ENCODE assay signal across 8 mouse cellular contexts in genomic region chr8:46842676-46843181, GRCm38 (mm10).
DNase-seq lines count a peak whose midpoint lies in the region; ATAC-seq and TF ChIP-seq lines count a peak whose summit lies in the region.

No protein-coding gene starts in this region.

- H3K4me1 ChIP-seq in neural tube, embryonic 13.5 days (replicated peaks), result no peaks in the 10 kb centered on the region
- no peaks in the 10 kb centered on the region for H3K4me1 ChIP-seq in neural tube, embryonic 15.5 days
- H3K4me1 ChIP-seq in cortical plate, adult 2 months (ENCODE audit: control insufficient read depth, insufficient read depth, low read length), result no peaks in the 10 kb centered on the region
- peaks cover 38% of the 10 kb centered on the region for H3K4me1 ChIP-seq in liver, embryonic 12.5 days
- H3K4me1 ChIP-seq in midbrain, embryonic 15.5 days, result no peaks in the 10 kb centered on the region

- peak; percentile 78 to 83 for DNase-seq in heart, postnatal 10 days
- DNase-seq in skeletal muscle tissue, adult 2 months (ENCODE audit: low read depth, low spot score), result peak; percentile 87
- no peak for DNase-seq in c-Kit-positive CD71-positive TER-119-positive erythroid progenitor cells, embryonic 14.5 days (ENCODE audit: low spot score)

- no peaks in the 10 kb centered on the region for H3K27me3 ChIP-seq in neural tube, embryonic 13.5 days
- H3K27me3 ChIP-seq in neural tube, embryonic 15.5 days (replicated peaks), result no peaks in the 10 kb centered on the region
- H3K27me3 ChIP-seq in liver, embryonic 12.5 days (replicated peaks), result no peaks in the 10 kb centered on the region
- H3K27me3 ChIP-seq in midbrain, embryonic 15.5 days (replicated peaks), result no peaks in the 10 kb centered on the region

- H3K9me3 ChIP-seq in neural tube, embryonic 13.5 days, result no peaks in the 10 kb centered on the region
- no peaks in the 10 kb centered on the region for H3K9me3 ChIP-seq in neural tube, embryonic 15.5 days (replicated peaks)
- no peaks in the 10 kb centered on the region for H3K9me3 ChIP-seq in liver, embryonic 12.5 days (replicated peaks)
- H3K9me3 ChIP-seq in midbrain, embryonic 15.5 days, result no peaks in the 10 kb centered on the region

- no peak for TF ChIP-seq CTCF in cortical plate, adult 2 months (IDR thresholded peaks at IDR 0.05; ENCODE audit: extremely low read depth, insufficient read depth, low read length)

- H3K4me2 ChIP-seq in neural tube, embryonic 13.5 days, result no peak overlapping the region
- no peak overlapping the region for H3K4me2 ChIP-seq in neural tube, embryonic 15.5 days
- no peak overlapping the region for H3K4me2 ChIP-seq in liver, embryonic 12.5 days
- H3K4me2 ChIP-seq in midbrain, embryonic 15.5 days, result no peak overlapping the region

- peak overlapping the region; percentile 42 for H3K27ac ChIP-seq in neural tube, embryonic 13.5 days (replicated peaks)
- no peak overlapping the region for H3K27ac ChIP-seq in neural tube, embryonic 15.5 days (replicated peaks)
- H3K27ac ChIP-seq in cortical plate, adult 2 months (ENCODE audit: insufficient read depth, low read length), result peak overlapping the region; percentile 51; the same call in 1 of the 2 replicates
- H3K27ac ChIP-seq in liver, embryonic 12.5 days, result peak overlapping the region; percentile 47; the same call in 1 of the 2 replicates
- no peak overlapping the region for H3K27ac ChIP-seq in midbrain, embryonic 15.5 days

- no peak for ATAC-seq in neural tube, embryonic 13.5 days (ENCODE audit: low read depth)
- ATAC-seq in neural tube, embryonic 15.5 days (ENCODE audit: low FRiP score), result no peak
- no peak for ATAC-seq in liver, embryonic 12.5 days
- no peak for ATAC-seq in midbrain, embryonic 15.5 days (replicated peaks)

- TF ChIP-seq POLR2A in cortical plate, adult 2 months (IDR thresholded peaks at IDR 0.05; ENCODE audit: extremely low read depth, insufficient read depth, low read length), result no peak

- no peak overlapping the region for H3K9ac ChIP-seq in neural tube, embryonic 13.5 days
- no peak overlapping the region for H3K9ac ChIP-seq in neural tube, embryonic 15.5 days (replicated peaks)
- H3K9ac ChIP-seq in liver, embryonic 12.5 days, result 0 out of 2 replicates have a peak overlapping the region, but pooled peaks have one; percentile 6
- H3K9ac ChIP-seq in midbrain, embryonic 15.5 days, result no peak overlapping the region

- H3K4me3 ChIP-seq in neural tube, embryonic 13.5 days, result no peak overlapping the region
- no peak overlapping the region for H3K4me3 ChIP-seq in neural tube, embryonic 15.5 days (replicated peaks)
- H3K4me3 ChIP-seq in cortical plate, adult 2 months (ENCODE audit: insufficient read depth, low read length), result no peak overlapping the region
- H3K4me3 ChIP-seq in liver, embryonic 12.5 days, result no peak overlapping the region
- H3K4me3 ChIP-seq in midbrain, embryonic 15.5 days, result no peak overlapping the region

- 79% methylated on average over 5 of the region's 5 CpGs for WGBS in neural tube, embryonic 13.5 days
- WGBS in neural tube, embryonic 15.5 days, result 68% methylated on average over 5 of the region's 5 CpGs
- WGBS in liver, embryonic 12.5 days (ENCODE audit: insufficient replicate concordance), result 23% methylated on average over 5 of the region's 5 CpGs
- WGBS in midbrain, embryonic 15.5 days, result 65% methylated on average over 5 of the region's 5 CpGs

- peaks cover 39% of the 10 kb centered on the region for H3K36me3 ChIP-seq in neural tube, embryonic 13.5 days
- H3K36me3 ChIP-seq in neural tube, embryonic 15.5 days, result peaks cover 8% of the 10 kb centered on the region; the same call in 1 of the 2 replicates
- peaks cover 52% of the 10 kb centered on the region for H3K36me3 ChIP-seq in liver, embryonic 12.5 days
- H3K36me3 ChIP-seq in midbrain, embryonic 15.5 days (replicated peaks), result no peaks in the 10 kb centered on the region

- intact Hi-C loops in heart, postnatal 10 days (cut with DNase I), result loop anchor here (2.0 kb wide), 2 partner anchors 30 to 102 kb away; no protein-coding TSS in a partner anchor

Comparison
In these comparisons a context has a peak if more than half of its experiments do, and no peak if none do; other contexts are left out.
1. H3K27ac ChIP-seq: peak in neural tube, embryonic 13.5 days (single experiment), cortical plate, adult 2 months (single experiment) and liver, embryonic 12.5 days (single experiment); none in neural tube, embryonic 15.5 days (single experiment) and midbrain, embryonic 15.5 days (single experiment).